Mouse (Mus musculus) gastrocnemius, adult 2 months (tissue): ENCODE measurements around the gene Adra2c. TPM values are rescaled to one million over a fixed set of nuclear protein-coding genes. Genes with fewer than 3 reads are reported as not detected.

Experiments used
- DNase-seq: peaks from one replicate; pipeline ENCODE4 v3.0.0; 2022
- H3K27ac ChIP-seq: fragments of 200-600 bp; 2 replicates; pipeline ENCODE4 v1.8.1; 2022; ENCODE audit warnings: mild to moderate bottlenecking
- H3K4me3 ChIP-seq: fragments of 200-600 bp; 2 replicates; pipeline ENCODE4 v1.8.1; 2022; ENCODE audit warnings: mild to moderate bottlenecking, moderate library complexity
- CTCF ChIP-seq: fragments of 200-600 bp; IDR thresholded peaks from 2 replicates; pipeline ENCODE4 v1.8.1; 2022; ENCODE audit warnings: antibody characterized with exemption, mild to moderate bottlenecking, moderate library complexity
- intact Hi-C: fragments of 180-260 bp; cut with DNase I; formaldehyde crosslinking; loops from one replicate; pipeline ENCODE4 v1.15.1; 2025
- long read RNA-seq, 2 experiments: library from polyadenylated mRNA; stranded (forward); transcript quantifications; one replicate each; pipeline ENCODE4 v2.0.0; 2021
- total RNA-seq, 2 experiments: library from RNA; stranded (reverse); gene quantifications; 2 replicates each; pipeline ENCODE4 v1.2.3; 2021

Gene Adra2c
- total RNA-seq, result under 1 TPM; 0.25 to 0.26 TPM
- long read RNA-seq, experiment 1, partial matches to known transcripts, result 0 of 3 reads
- long read RNA-seq, experiment 1, other reads (novel, unspliced or antisense), result 0 of 3 reads
- long read RNA-seq, experiment 2, partial matches to known transcripts, result 0 of 1 reads
- long read RNA-seq, experiment 2, other reads (novel, unspliced or antisense), result 0 of 1 reads

- Histone ChIP-seq H3K27ac (peak within 1 kb of the TSS; percentile 16; the same call in 1 of the 2 replicates), H3K4me3 (peak within 1 kb of the TSS; percentile 71)
- no peak for DNase-seq
- intact Hi-C loops, result no loop called here
- no peak for TF ChIP-seq CTCF
These were observed at the start of gene Adra2c for GRCm38 (mm10) chr5:35278019-35278418. Gene Adra2c (plus strand): TSS chr5:35278319.

- DNase-seq, result no peak
- no peak for TF ChIP-seq CTCF
- Histone ChIP-seq H3K4me3 (no peak overlapping the region), H3K27ac (no peak overlapping the region)
- intact Hi-C loops, result no loop called here
These were observed 45.0 kb upstream of the Adra2c start for GRCm38 (mm10) chr5:35233142-35233541.

GRCm38 (mm10) chr5:35237757-35238156 lies 40.4 kb upstream of the Adra2c start:
- intact Hi-C loops, result no loop called here
- no peak for TF ChIP-seq CTCF
- no peak for DNase-seq
- Histone ChIP-seq H3K4me3 (no peak overlapping the region), H3K27ac (no peak overlapping the region)

GRCm38 (mm10) chr5:35238627-35239026 lies 39.5 kb upstream of the Adra2c start:
- TF ChIP-seq CTCF, result no peak
- H3K4me3 ChIP-seq, result no peak overlapping the region
- H3K27ac ChIP-seq, result no peak overlapping the region
- DNase-seq, result no peak
- intact Hi-C loops, result no loop called here

GRCm38 (mm10) chr5:35241556-35241955 lies 36.6 kb upstream of the Adra2c start:
- Histone ChIP-seq H3K27ac (no peak overlapping the region), H3K4me3 (no peak overlapping the region)
- DNase-seq, result no peak
- TF ChIP-seq CTCF, result no peak
- intact Hi-C loops, result loop anchor here (5.0 kb wide), 1 partner anchor 106 kb away; no protein-coding TSS in a partner anchor

GRCm38 (mm10) chr5:35244204-35244603 lies 33.9 kb upstream of the Adra2c start:
- peak; percentile 41 for TF ChIP-seq CTCF
- DNase-seq, result no peak
- Histone ChIP-seq H3K27ac (no peak overlapping the region), H3K4me3 (no peak overlapping the region)
- intact Hi-C loops, result loop anchor here (5.0 kb wide), 1 partner anchor 103 kb away; no protein-coding TSS in a partner anchor

GRCm38 (mm10) chr5:35245555-35246273 lies 32.4 kb upstream of the Adra2c start:
- no peak for TF ChIP-seq CTCF
- no peak overlapping the region for H3K27ac ChIP-seq
- intact Hi-C loops, result no loop called here
- no peak overlapping the region for H3K4me3 ChIP-seq
- no peak for DNase-seq

- no peak for TF ChIP-seq CTCF
- Histone ChIP-seq H3K27ac (no peak overlapping the region), H3K4me3 (no peak overlapping the region)
- intact Hi-C loops, result no loop called here
- DNase-seq, result no peak
These were observed 23.0 kb upstream of the Adra2c start for GRCm38 (mm10) chr5:35254964-35255716.

GRCm38 (mm10) chr5:35263716-35264115 lies 14.4 kb upstream of the Adra2c start:
- H3K4me3 ChIP-seq, result no peak overlapping the region
- intact Hi-C loops, result no loop called here
- DNase-seq, result no peak
- no peak for TF ChIP-seq CTCF
- H3K27ac ChIP-seq, result no peak overlapping the region

GRCm38 (mm10) chr5:35267486-35267885 lies 10.6 kb upstream of the Adra2c start:
- intact Hi-C loops, result no loop called here
- TF ChIP-seq CTCF, result no peak

GRCm38 (mm10) chr5:35275356-35275755 lies 2.8 kb upstream of the Adra2c start:
- intact Hi-C loops, result no loop called here
- no peak overlapping the region for H3K27ac ChIP-seq
- TF ChIP-seq CTCF, result no peak

More at GRCm38 (mm10) chr5:35267486-35267885, 10.6 kb upstream of the Adra2c start:
- Histone ChIP-seq H3K27ac (no peak overlapping the region), H3K4me3 (no peak overlapping the region)
- no peak for DNase-seq

GRCm38 (mm10) chr5:35278741-35279695 lies 899 bp downstream of the Adra2c start:
- DNase-seq, result peak; percentile 43
- H3K4me3 ChIP-seq, result peak overlapping the region; percentile 71
- peak overlapping the region; percentile 16; the same call in 1 of the 2 replicates for H3K27ac ChIP-seq
- intact Hi-C loops, result no loop called here
- peak; percentile 45 for TF ChIP-seq CTCF

More at GRCm38 (mm10) chr5:35275356-35275755, 2.8 kb upstream of the Adra2c start:
- H3K4me3 ChIP-seq, result no peak overlapping the region
- no peak for DNase-seq
